Mouse (Mus musculus) monocyte, adult 5-6 weeks (primary cell): ENCODE data around the gene Unc13d. TPM values are rescaled to one million over a fixed set of nuclear protein-coding genes. Genes with fewer than 3 reads are reported as not detected.
"Not testable (repeated sequence)": the region's sequence is repeated elsewhere in the genome, so short reads cannot be mapped to it uniquely, and the experiment has no call there.

Experiments
- ATAC-seq: fragments of 153-309, 156-312 bp; replicated peaks from 2 replicates; pipeline ENCODE4 v1.8.0; 2017; ENCODE audit warnings: mild to moderate bottlenecking; ENCODE audit not compliant: low TSS enrichment, insufficient number of reproducible peaks, severe bottlenecking, poor library complexity, low FRiP score
- total RNA-seq: library from RNA; stranded (forward); fragments of 200-1000, 200-491, 200-594 nt; gene quantifications from 3 replicates; pipeline ENCODE4 v1.2.3, GENCODE M21; 2017

The Unc13d gene
- total RNA-seq, 1 experiment from 2014 or later = 29.1 TPM

DNA sequence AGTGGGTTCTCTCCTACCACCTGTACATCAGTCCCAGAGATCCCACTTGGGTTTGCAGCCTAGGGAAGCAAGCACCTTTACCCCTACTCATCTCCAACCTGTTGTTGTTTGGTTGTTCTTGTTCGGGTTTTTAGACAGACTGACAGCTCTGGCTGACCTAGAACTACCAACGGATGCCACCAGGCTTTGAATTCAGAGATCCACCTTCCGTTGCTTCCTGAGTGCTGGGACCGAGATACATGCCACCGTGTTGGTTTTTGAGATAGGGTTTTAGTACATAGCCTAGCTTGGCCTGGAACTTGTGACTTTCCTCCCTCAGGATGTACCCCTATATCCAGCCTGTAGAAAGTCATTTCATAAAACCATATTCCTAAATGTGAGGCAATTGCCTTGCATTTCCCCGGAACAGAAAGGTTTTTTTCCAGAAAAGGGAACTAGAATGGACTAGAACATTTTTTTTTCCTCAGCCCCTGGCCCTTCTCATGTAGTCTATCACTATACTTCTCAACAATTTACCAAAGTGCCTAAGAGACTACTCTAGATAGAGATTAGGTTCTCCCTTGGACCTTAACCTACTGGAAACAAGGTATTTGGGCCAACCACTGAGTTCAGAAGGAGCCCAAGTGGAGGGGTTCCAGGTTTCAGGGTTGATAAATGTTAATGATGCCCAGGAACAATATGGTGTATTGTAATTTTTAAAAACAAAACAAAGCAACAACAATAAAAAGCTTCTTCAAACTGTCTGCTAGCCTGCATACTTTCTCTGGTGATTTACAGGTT, 48.5 kb downstream of the Unc13d start:
- ATAC-seq = no peak

- ATAC-seq = no peak
Measured at GRCm38 (mm10) chr11:116028177-116028865, 49.4 kb downstream of the Unc13d start.

DNA sequence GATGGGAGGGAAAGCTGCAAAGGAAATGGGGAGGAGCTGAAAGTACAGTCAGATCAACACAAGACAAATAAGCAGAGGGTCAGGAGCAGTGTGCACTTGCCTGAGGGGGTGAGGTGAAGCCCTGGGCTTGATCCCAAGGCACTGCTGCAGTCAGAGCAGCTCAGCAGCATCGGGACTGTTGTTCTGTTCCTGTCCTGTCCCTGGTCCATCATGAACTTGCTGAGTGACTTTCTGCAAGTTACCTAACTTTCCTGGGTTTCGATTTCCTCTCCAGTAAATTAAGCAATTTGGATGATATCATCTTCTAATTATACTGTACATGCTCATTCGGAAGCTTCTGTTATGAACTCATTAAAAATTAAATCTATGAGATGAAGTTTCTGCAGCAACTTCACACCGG, 50.0 kb downstream of the Unc13d start, which contains the start of gene H3f3b:
TSS of gene H3f3b (minus strand) at position 207 of the 400 bp plus-strand sequence.
- peak; percentile 8; the same call in 1 of the 2 replicates for ATAC-seq

DNA sequence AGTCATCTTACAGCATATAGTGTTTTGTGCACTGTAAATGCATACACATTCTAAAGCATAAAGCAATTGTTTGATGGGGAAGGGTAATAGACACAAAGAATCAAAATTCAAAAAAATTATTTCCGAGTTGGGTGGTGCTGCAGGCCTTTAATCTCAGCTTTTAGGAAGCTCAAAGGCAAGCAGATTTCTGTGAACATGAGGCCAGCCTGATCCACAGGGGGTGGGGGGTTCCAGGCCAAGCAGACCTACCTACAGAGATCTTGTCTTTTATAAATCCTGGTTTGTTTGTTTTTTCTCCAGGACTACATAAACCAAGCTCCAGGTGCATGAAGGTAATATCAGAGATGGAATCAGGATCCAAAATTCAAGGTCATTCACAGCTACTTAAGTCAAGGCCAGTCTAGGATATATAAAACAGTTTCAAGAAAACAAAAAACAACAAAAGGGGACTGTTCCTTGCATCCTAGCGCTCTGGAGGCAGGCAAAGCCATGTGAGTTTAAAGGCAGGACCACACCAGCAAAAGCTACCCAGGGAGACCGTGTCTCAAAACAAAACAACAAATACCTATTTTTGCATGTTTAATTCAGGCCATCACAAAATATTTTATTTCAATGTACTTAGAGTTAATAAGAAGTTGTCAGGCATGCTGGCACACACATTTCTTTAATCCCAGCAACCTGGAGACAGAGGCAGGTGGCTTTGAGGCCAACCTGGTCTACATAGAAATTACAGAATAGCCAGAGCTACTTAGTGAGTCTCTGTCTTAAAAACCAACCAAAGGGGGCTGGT, 52.5 kb downstream of the Unc13d start:
- no peak for ATAC-seq

GRCm38 (mm10) chr11:116024356-116024808, 53.4 kb downstream of the Unc13d start:
- ATAC-seq = peak; percentile 85

DNA sequence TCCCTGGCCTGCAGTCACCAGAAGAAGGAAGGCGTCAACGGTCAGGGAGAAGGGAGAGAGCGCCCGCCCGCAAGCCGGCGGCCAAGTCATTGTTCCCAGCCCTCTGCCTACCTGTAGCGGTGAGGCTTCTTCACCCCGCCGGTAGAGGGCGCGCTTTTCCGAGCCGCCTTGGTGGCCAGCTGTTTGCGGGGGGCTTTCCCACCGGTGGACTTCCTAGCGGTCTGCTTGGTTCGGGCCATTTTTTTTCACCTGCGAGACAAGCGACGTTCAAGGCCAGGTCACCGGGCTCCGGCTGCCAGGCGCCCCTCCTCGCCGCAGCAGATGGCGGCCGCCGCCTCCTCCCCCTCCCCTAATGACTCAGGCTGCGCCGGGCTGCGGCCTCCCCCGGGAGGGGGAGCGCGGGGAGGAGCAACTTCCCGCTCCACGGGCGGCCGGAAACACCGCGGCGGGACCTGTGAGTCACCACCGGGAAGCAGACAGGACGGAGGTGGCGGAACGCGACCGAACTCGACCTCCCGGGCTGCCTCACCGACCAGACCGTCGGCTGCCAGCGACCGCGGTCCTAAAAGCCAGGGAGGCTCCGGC, 53.9 kb downstream of the Unc13d start:
- peak; percentile 25 for ATAC-seq

DNA sequence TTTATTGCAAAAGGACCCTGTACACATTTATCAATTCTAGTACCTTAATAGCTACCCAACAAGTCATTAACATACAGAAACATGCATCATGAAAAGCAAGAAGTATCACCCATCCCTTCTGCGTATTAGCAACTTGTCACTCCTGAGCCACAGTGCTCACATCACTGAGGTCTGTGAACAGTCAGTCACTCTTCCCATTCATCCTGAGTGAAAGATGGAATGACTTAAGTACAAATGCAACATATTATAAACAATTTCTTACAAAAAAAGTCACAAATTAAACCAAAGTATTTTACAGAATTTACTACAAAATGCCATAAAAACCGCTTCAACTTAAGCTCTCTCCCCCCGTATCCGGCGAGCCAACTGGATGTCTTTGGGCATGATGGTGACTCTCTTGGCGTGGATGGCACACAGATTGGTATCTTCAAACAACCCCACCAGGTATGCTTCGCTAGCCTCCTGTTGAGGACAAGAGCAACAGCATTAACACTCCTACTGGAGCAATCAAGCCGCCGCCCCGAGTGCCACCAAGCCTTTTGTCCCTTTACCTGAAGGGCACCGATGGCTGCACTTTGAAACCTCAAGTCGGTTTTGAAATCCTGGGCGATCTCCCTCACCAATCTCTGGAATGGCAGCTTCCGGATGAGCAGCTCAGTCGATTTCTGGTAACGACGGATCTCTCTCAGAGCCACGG, 54.5 kb downstream of the Unc13d start:
- ATAC-seq = not testable (repeated sequence)

DNA sequence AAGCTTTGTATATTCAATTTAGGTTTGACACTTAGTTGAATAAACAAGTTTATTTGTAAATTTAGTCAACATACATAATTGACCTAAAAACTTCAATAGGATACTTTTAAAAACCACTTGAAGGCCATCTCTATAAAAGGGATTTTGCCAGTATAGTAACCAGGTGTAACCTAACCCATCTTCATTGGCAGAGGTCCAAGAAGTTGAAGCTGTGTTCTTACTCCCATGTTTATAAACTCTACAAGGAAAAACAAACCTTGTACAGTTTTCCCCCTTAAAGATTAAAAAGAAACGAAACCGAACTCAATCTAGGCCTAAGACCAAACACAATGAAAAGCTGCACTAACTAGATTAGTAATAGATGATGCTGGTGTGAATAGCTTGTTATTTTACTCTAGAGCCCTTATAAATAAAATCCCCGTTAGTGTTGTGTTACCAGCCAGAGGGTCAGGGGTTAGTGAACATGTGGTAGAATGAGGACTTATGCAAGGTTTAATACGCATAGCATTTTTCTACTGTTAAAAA, 55.4 kb downstream of the Unc13d start:
- ATAC-seq = no peak

DNA sequence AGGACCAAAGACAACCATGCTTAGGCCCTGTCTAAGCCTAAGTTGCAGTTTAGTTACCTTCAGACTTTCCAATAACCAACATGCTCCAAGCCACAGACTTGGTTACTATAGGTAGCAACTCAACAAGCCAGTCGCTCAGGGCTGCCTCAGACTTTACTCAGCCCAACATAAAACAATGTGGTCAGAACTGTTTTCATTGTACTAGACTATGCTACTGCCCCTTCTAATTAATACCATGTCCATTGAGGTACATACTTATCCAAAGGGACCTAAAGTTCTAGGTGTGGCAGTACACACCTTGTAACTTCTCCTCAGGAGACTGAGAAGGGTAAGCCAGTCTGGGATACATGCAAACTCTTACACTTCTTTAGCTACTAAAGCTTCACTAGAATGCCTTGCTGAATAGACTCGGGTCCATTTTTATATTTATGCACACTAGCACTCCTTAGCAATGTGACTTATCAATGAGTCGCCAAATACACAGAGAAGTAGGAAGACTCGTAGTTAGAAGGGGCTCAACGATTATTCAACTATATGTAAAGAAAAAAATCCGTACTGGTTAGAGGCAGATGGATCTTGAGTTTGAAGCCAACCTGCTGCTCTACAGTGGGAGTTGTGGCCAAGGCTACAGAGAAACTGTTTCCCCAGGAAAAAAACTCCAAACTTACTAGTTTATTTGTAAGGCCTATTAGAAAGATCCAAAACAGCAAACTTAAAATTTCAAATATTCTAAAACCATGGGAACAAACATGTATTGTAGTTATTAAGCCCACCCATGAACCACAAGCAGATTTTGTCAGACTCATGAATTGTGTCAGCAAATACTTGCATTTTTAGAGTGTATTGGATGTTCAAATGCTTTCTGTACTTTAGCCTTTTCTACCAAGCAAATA, 56.2 kb downstream of the Unc13d start:
- ATAC-seq = no peak

GRCm38 (mm10) chr11:116020519-116020922, 57.2 kb downstream of the Unc13d start:
- no peak for ATAC-seq

GRCm38 (mm10) chr11:116019976-116020411, 57.8 kb downstream of the Unc13d start:
- ATAC-seq = 0 out of 2 replicates have a peak, but pooled peaks have one; percentile 10

DNA sequence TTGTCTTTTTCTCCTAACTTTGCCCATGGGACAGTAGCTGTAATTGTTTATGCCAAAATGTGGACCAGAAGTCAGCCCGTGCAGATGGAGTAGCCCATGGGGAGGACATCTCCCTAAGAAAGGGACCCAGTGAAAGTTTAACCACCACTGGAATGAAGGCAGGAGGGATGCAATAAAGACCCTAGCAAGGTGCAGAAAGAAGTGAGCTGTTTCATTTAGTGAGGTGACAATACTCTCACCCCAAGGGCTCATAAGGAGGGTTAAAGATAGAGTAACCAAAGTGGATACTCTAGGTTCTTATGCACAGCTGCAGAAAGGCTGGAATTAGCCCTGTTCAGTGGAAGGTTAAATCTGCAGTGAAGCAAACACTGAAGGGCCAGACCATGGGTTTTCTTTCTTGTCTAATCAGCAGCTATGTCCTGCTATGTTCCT, 58.4 kb downstream of the Unc13d start:
- ATAC-seq = no peak

DNA sequence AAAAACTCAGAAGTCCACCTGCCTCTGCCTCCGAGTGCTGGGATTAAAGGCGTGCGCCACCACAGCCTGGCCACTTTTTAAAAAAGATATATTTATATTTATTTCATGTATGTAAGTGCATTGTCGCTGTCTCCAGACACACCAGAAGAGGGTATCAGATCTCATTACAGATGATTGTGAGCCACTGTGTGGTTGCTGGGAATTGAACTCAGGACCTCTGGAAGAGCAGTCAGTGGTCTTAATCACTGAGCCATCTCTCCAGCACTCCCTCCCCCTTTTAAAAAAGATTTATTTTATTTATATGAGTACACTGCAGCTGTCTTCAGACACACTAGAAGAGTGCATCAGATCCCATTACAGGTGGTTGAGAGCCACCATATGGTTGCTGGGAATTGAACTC, 58.9 kb downstream of the Unc13d start:
- ATAC-seq = not testable (repeated sequence)

DNA sequence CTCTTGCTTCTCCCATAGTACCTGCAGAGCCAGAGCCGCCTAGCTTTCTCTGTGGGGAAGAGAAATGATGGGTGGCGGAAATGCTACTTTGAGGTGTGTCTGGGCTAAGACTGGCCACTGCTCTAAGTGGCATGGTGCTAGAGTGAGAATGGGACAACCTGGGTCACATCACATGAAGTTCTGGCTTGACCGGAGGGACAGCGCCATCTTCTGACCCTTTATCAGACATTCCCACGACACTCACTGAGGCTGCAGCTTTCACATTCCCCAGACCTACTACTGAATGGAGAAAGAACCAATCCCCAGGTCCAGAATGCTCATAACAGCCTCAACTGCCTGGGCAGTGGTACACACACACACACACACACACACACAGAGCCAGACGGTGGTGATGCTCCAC, 59.7 kb downstream of the Unc13d start:
- ATAC-seq = peak; percentile 62

- no peak for ATAC-seq
Measured at GRCm38 (mm10) chr11:116014821-116015220, 62.9 kb downstream of the Unc13d start.

DNA sequence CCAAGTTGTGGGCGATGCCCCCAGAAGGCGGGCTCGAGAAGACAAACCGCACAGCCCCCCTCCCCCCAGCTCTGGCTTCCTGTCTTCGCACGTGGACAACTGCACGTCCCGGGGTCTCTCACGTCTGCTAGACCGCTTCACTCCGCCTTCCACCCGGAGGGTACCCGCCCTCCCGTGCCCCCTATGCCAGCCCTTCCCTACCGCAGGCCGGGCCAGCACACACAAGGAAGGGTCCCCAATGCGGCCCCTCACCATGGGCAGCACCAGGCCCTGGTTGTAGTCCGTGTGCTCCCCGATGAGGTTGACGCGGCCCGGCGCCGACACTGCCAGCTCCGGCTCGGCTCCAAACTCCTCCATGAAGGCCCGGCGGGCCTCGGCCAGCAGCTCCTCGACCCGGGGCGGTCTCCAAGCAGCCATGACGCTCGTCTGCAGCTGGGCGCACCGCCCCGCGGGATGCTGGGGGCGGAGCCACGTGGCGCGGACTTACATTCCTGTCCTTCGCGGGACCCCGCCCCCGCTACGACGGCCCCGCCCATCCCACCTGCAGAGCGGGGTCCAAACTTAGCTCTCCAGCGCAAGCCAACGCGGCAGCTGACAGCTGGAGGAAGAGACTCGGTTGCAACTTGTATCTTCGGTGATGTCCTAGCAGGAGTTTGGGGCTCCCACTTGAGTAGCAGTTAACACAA, 65.4 kb downstream of the Unc13d start, which contains the start of gene Galk1:
TSS of gene Galk1 (minus strand) at position 458 of the 686 bp plus-strand sequence.
- ATAC-seq = peak; percentile 69
